Mouse (Mus musculus) lung, embryonic 14.5 days (tissue): ENCODE measurements around the gene Pramef8. TPM values are rescaled to one million over a fixed set of nuclear protein-coding genes. Genes with fewer than 3 reads are reported as not detected.

Source experiments
- ATAC-seq: fragments of 200-750 bp; cut with Nextera tagmentation; 2 replicates; pipeline ENCODE4 v1.8.0; 2017; ENCODE audit warnings: mild to moderate bottlenecking, moderate TSS enrichment, moderate library complexity; ENCODE audit not compliant: insufficient read depth
- DNase-seq: peaks from one replicate; pipeline ENCODE4 v3.0.0-alpha.2; 2015
- H3K27ac ChIP-seq: fragments of 300-500 bp; sonication (generic); 2 replicates; pipeline ENCODE4 v1.5.1; 2014; ENCODE audit warnings: low read depth, mild to moderate bottlenecking, moderate library complexity
- H3K27me3 ChIP-seq: fragments of 300-500 bp; sonication (generic); 2 replicates; pipeline ENCODE4 v1.6.1; 2014; ENCODE audit warnings: low read length, control low read depth; ENCODE audit not compliant: insufficient read depth
- H3K36me3 ChIP-seq: fragments of 300-500 bp; sonication (generic); 2 replicates; pipeline ENCODE4 v1.6.1; 2014; ENCODE audit warnings: control low read depth; ENCODE audit not compliant: insufficient read depth
- H3K4me1 ChIP-seq: fragments of 300-500 bp; sonication (generic); 2 replicates; pipeline ENCODE4 v1.6.1; 2014; ENCODE audit warnings: antibody characterized with exemption, control low read depth; ENCODE audit not compliant: insufficient read depth
- H3K4me2 ChIP-seq: fragments of 300-500 bp; sonication (generic); 2 replicates; pipeline ENCODE4 v1.6.1; 2014; ENCODE audit warnings: mild to moderate bottlenecking
- H3K4me3 ChIP-seq: fragments of 300-500 bp; sonication (generic); 2 replicates; pipeline ENCODE4 v1.5.1; 2014; ENCODE audit warnings: low read depth, low read length
- H3K9ac ChIP-seq: fragments of 300-500 bp; sonication (generic); 2 replicates; pipeline ENCODE4 v1.6.1; 2014
- H3K9me3 ChIP-seq: fragments of 300-500 bp; sonication (generic); 2 replicates; pipeline ENCODE4 v1.6.1; 2016; ENCODE audit warnings: low read depth, low read length, control low read depth
- CTCF ChIP-seq: IDR thresholded peaks from 2 replicates; pipeline ENCODE4 v1.5.1; 2016; ENCODE audit warnings: antibody characterized with exemption, low read depth
- WGBS: fragments of 180-500 bp; shearing (Covaris S2); extraction: QIAGEN DNeasy Blood & Tissue Kit; methylation state at CpG from one replicate; pipeline ENCODE4 v1.1.7; 2014; 5-methylcytosine and 5-hydroxymethylcytosine counted together
- polyA plus RNA-seq: library from polyadenylated mRNA; unstranded; fragments of >200 nt; fragmentation: Nextera tagmentation; extraction: Ambion mirVana; gene quantifications from 2 replicates; pipeline ENCODE4 v1.2.1, GENCODE M21; 2014

The Pramef8 gene
- polyA plus RNA-seq, 1 experiment from 2014 or later: 16.3 TPM

GRCm38 (mm10) chr4:143450224-143450623 lies 38.0 kb downstream of the Pramef8 start, which contains the start of gene Oog4:
TSS of gene Oog4 (minus strand) at chr4:143450324.
- H3K27me3 ChIP-seq: no peaks in the 10 kb centered on the region
- DNase-seq: no peak
- H3K27ac ChIP-seq: no peak within 1 kb of the TSS
- no peak for ATAC-seq
- H3K4me2 ChIP-seq: no peak within 1 kb of the TSS
- no peaks in the 10 kb centered on the region for H3K4me1 ChIP-seq
- no peaks in the 10 kb centered on the region for H3K9me3 ChIP-seq
- no peak within 1 kb of the TSS for H3K4me3 ChIP-seq
- 75% methylated on average over 3 of the region's 3 CpGs for WGBS
- no peak for TF ChIP-seq CTCF
- no peak within 1 kb of the TSS for H3K9ac ChIP-seq
- no peaks in the 10 kb centered on the region for H3K36me3 ChIP-seq

Other genes with a start within 250 kb of the Pramef8 start
- gene Prdm2, start 199.4 kb upstream of the Pramef8 start, polyA plus RNA-seq: 12.0 and 12.1 TPM in 2 replicates
- gene Pdpn, start 112.9 kb upstream of the Pramef8 start, polyA plus RNA-seq: 36.6 and 39.5 TPM in 2 replicates
- 0.11 TPM in 1 of 2 replicates, not detected in the other for gene Lrrc38, start 62.7 kb upstream of the Pramef8 start, polyA plus RNA-seq
- not detected in 2 replicates for gene Pramel1, start 18.0 kb upstream of the Pramef8 start, polyA plus RNA-seq
- not detected in 2 replicates for gene Oog4, start 37.9 kb downstream of the Pramef8 start, polyA plus RNA-seq
- not detected in 2 replicates for gene Gm13043, start 98.9 kb downstream of the Pramef8 start, polyA plus RNA-seq
- gene Gm13040, start 123.5 kb downstream of the Pramef8 start, polyA plus RNA-seq: not detected in 2 replicates
- gene BC080695, start 139.3 kb downstream of the Pramef8 start, polyA plus RNA-seq: not detected in 2 replicates
- not detected in 2 replicates for gene Gm13057, start 139.3 kb downstream of the Pramef8 start, polyA plus RNA-seq
- not detected in 2 replicates for gene Gm13083, start 202.6 kb downstream of the Pramef8 start, polyA plus RNA-seq
- gene Gm13088, start 244.8 kb downstream of the Pramef8 start, polyA plus RNA-seq: not detected in 2 replicates